Mouse (Mus musculus): Measurements from ENCODE around the gene Zfp821. TPM values are rescaled to one million over a fixed set of nuclear protein-coding genes. Genes with fewer than 3 reads are reported as not detected.
"Not testable (repeated sequence)": the region's sequence is repeated elsewhere in the genome, so short reads cannot be mapped to it uniquely, and the experiment has no call there.

Gene Zfp821
- polyA plus RNA-seq, 1 experiment from 2014 or later = 23.7 TPM

- not testable (repeated sequence) for H3K36me3 ChIP-seq; H3K9me3 ChIP-seq; H3K27ac ChIP-seq; H3K4me1 ChIP-seq; H3K27me3 ChIP-seq; H3K9ac ChIP-seq; H3K4me3 ChIP-seq; H3K4me2 ChIP-seq; ATAC-seq (ENCODE audit: insufficient number of reproducible peaks, low FRiP score, low TSS enrichment, low read depth)
- 71% methylated on average over 4 of the region's 4 CpGs for WGBS
Measured at GRCm38 (mm10) chr8:109755554-109755953, 50.2 kb downstream of the Zfp821 start.

GRCm38 (mm10) chr8:109756849-109757248, 51.5 kb downstream of the Zfp821 start:
- no peak overlapping the region for H3K4me3 ChIP-seq
- H3K27ac ChIP-seq = no peak overlapping the region
- no peaks in the 10 kb centered on the region for H3K4me1 ChIP-seq
- no peaks in the 10 kb centered on the region for H3K9me3 ChIP-seq
- 63% methylated on average over 3 of the region's 3 CpGs for WGBS
- ATAC-seq (ENCODE audit: insufficient number of reproducible peaks, low FRiP score, low TSS enrichment, low read depth) = no peak
- H3K4me2 ChIP-seq = no peak overlapping the region
- no peak overlapping the region for H3K9ac ChIP-seq
- no peaks in the 10 kb centered on the region for H3K36me3 ChIP-seq
- H3K27me3 ChIP-seq = no peaks in the 10 kb centered on the region

- Histone ChIP-seq H3K27me3 (no peaks in the 10 kb centered on the region), H3K9me3 (no peaks in the 10 kb centered on the region), H3K4me1 (no peaks in the 10 kb centered on the region), H3K4me3 (no peak overlapping the region), H3K4me2 (no peak overlapping the region), H3K36me3 (no peaks in the 10 kb centered on the region), H3K27ac (no peak overlapping the region), H3K9ac (no peak overlapping the region)
- no peak for ATAC-seq (ENCODE audit: insufficient number of reproducible peaks, low FRiP score, low TSS enrichment, low read depth)
- 86% methylated on average over 7 of the region's 7 CpGs for WGBS
Measured at GRCm38 (mm10) chr8:109759426-109759825, 54.1 kb downstream of the Zfp821 start.

- no peaks in the 10 kb centered on the region for H3K9me3 ChIP-seq
- H3K4me3 ChIP-seq = no peak overlapping the region
- H3K27me3 ChIP-seq = no peaks in the 10 kb centered on the region
- no peak overlapping the region for H3K27ac ChIP-seq
- no peak overlapping the region for H3K9ac ChIP-seq
- H3K4me2 ChIP-seq = no peak overlapping the region
- H3K4me1 ChIP-seq = no peaks in the 10 kb centered on the region
- ATAC-seq (ENCODE audit: insufficient number of reproducible peaks, low FRiP score, low TSS enrichment, low read depth) = no peak
- H3K36me3 ChIP-seq = no peaks in the 10 kb centered on the region
- 56% methylated on average over 1 of the region's 1 CpGs for WGBS
Measured at GRCm38 (mm10) chr8:109760221-109760620, 54.9 kb downstream of the Zfp821 start.

DNA sequence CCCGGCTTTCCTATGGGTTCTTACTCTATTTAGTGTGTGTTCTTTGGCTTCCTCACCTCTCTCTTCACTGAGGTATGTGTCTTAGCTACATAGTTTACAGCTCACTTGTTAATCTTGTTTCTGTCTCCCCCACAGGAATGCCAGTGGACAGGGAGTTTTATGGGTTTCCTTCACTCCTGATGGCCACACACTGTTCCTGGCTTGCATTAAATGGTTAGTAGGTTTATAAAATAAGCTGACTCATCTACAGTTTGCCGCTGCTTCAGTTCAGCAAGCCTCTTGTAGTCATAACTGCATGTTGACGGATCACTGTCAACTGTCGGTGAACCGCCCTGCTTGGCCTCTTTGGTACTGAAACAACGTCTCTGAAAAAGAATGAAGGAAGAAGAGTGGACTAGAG, 58.7 kb downstream of the Zfp821 start:
- H3K27ac ChIP-seq = no peak overlapping the region
- 85% methylated on average over 6 of the region's 6 CpGs for WGBS
- H3K4me3 ChIP-seq = no peak overlapping the region
- no peaks in the 10 kb centered on the region for H3K27me3 ChIP-seq
- H3K4me1 ChIP-seq = no peaks in the 10 kb centered on the region
- ATAC-seq (ENCODE audit: insufficient number of reproducible peaks, low FRiP score, low TSS enrichment, low read depth) = no peak
- no peaks in the 10 kb centered on the region for H3K36me3 ChIP-seq
- H3K9ac ChIP-seq = no peak overlapping the region
- no peak overlapping the region for H3K4me2 ChIP-seq
- H3K9me3 ChIP-seq = no peaks in the 10 kb centered on the region

GRCm38 (mm10) chr8:109766081-109766480, 60.7 kb downstream of the Zfp821 start:
- no peak for ATAC-seq (ENCODE audit: insufficient number of reproducible peaks, low FRiP score, low TSS enrichment, low read depth)
- no peak overlapping the region for H3K4me2 ChIP-seq
- no peak overlapping the region for H3K27ac ChIP-seq
- H3K9ac ChIP-seq = no peak overlapping the region
- H3K4me1 ChIP-seq = no peaks in the 10 kb centered on the region
- H3K4me3 ChIP-seq = no peak overlapping the region
- no peaks in the 10 kb centered on the region for H3K9me3 ChIP-seq
- 67% methylated on average over 7 of the region's 7 CpGs for WGBS
- no peaks in the 10 kb centered on the region for H3K36me3 ChIP-seq
- no peaks in the 10 kb centered on the region for H3K27me3 ChIP-seq

DNA sequence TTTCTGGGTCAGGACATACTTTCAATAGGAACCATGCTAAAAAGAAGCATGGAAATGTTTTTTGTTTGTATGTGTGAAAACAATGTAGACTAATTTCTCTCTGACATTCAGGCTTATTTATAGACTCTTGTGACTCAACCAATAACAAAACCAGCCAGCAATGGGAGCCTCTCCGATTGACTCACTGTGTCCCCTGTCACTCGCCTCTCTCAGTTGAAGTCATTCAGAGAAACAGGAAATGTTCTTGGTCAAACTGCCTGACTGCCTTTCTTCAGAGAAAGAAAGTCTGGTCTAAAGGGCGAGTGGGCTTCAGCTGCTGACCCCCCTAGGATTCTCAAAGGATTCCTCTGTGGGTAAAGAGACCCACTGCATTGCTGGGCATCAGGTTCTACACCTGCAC, 67.8 kb downstream of the Zfp821 start:
- no peak for ATAC-seq (ENCODE audit: insufficient number of reproducible peaks, low FRiP score, low TSS enrichment, low read depth)
- H3K4me1 ChIP-seq = no peaks in the 10 kb centered on the region
- H3K27me3 ChIP-seq = peaks cover 7% of the 10 kb centered on the region; the same call in 1 of the 2 replicates
- H3K9me3 ChIP-seq = no peaks in the 10 kb centered on the region
- H3K36me3 ChIP-seq = no peaks in the 10 kb centered on the region
- no peak overlapping the region for H3K9ac ChIP-seq
- H3K27ac ChIP-seq = no peak overlapping the region
- H3K4me3 ChIP-seq = no peak overlapping the region
- WGBS = 44% methylated on average over 3 of the region's 3 CpGs
- H3K4me2 ChIP-seq = no peak overlapping the region

Other genes with a start within 250 kb of the Zfp821 start
- gene Pmfbp1, start 211.5 kb upstream of the Zfp821 start, polyA plus RNA-seq (2015; fragmentation: Nextera tagmentation; extraction: Ambion mirVana) = 0.12 and 0.27 TPM in 2 replicates
- 22.4 TPM in 2 replicates for gene Dhx38, start 139.7 kb upstream of the Zfp821 start, polyA plus RNA-seq (2015; fragmentation: Nextera tagmentation; extraction: Ambion mirVana)
- 22.0 and 23.8 TPM in 2 replicates for gene Txnl4b, start 139.7 kb upstream of the Zfp821 start, polyA plus RNA-seq (2015; fragmentation: Nextera tagmentation; extraction: Ambion mirVana)
- gene Hp, start 126.4 kb upstream of the Zfp821 start, polyA plus RNA-seq (2015; fragmentation: Nextera tagmentation; extraction: Ambion mirVana) = 4.0 and 4.6 TPM in 2 replicates
- gene Dhodh, start 96.9 kb upstream of the Zfp821 start, polyA plus RNA-seq (2015; fragmentation: Nextera tagmentation; extraction: Ambion mirVana) = 37.7 and 41.8 TPM in 2 replicates
- gene Pkd1l3, start 91.0 kb upstream of the Zfp821 start, polyA plus RNA-seq (2015; fragmentation: Nextera tagmentation; extraction: Ambion mirVana) = 0.22 and 0.41 TPM in 2 replicates
- 145 and 153 TPM in 2 replicates for gene Ist1, start 12.3 kb upstream of the Zfp821 start, polyA plus RNA-seq (2015; fragmentation: Nextera tagmentation; extraction: Ambion mirVana)
- gene Atxn1l, start 32.2 kb downstream of the Zfp821 start, polyA plus RNA-seq (2015; fragmentation: Nextera tagmentation; extraction: Ambion mirVana) = 6.4 and 7.6 TPM in 2 replicates
- 33.0 and 38.1 TPM in 2 replicates for gene Ap1g1, start 73.0 kb downstream of the Zfp821 start, polyA plus RNA-seq (2015; fragmentation: Nextera tagmentation; extraction: Ambion mirVana)
- 2.6 and 2.7 TPM in 2 replicates for gene Phlpp2, start 163.0 kb downstream of the Zfp821 start, polyA plus RNA-seq (2015; fragmentation: Nextera tagmentation; extraction: Ambion mirVana)

Data from limb, embryonic 15.5 days (tissue).